Mouse (Mus musculus) CD4-positive, CD25-positive, alpha-beta regulatory T cell, adult 2 months (primary cell): ENCODE results near the gene Ptger2.

Experiments
- DNase-seq: peaks from one replicate; pipeline ENCODE4 v3.0.0-alpha.2; 2012; ENCODE audit warnings: low read depth, low spot score

Ptger2 gene

GRCm38 (mm10) chr14:45048128-45048527 lies 60.1 kb downstream of the Ptger2 start:
- no peak for DNase-seq

GRCm38 (mm10) chr14:45049689-45050418 lies 61.9 kb downstream of the Ptger2 start:
- peak; percentile 50 for DNase-seq

GRCm38 (mm10) chr14:45050419-45050776 lies 62.4 kb downstream of the Ptger2 start:
- DNase-seq = no peak

- DNase-seq = no peak
These were observed 63.1 kb downstream of the Ptger2 start for GRCm38 (mm10) chr14:45051116-45051515.
